Mouse (Mus musculus) embryonic facial prominence, embryonic 10.5 days (tissue): ENCODE data around the gene Syce1l. TPM values are rescaled to one million over a fixed set of nuclear protein-coding genes. Genes with fewer than 3 reads are reported as not detected.

Experiments used
- DNase-seq: peaks from one replicate; pipeline ENCODE4 v3.0.0-alpha.2; 2017; ENCODE audit warnings: low spot score
- H3K27ac ChIP-seq: fragments of 300-500 bp; sonication (generic); replicated peaks from 2 replicates; pipeline ENCODE4 v1.5.1; 2016; ENCODE audit warnings: mild to moderate bottlenecking
- H3K27me3 ChIP-seq: fragments of 300-500 bp; sonication (generic); replicated peaks from 2 replicates; pipeline ENCODE4 v1.6.1; 2016; ENCODE audit warnings: low read depth, mild to moderate bottlenecking; ENCODE audit not compliant: poor library complexity, severe bottlenecking
- H3K36me3 ChIP-seq: fragments of 300-500 bp; sonication (generic); replicated peaks from 2 replicates; pipeline ENCODE4 v1.6.1; 2016; ENCODE audit warnings: mild to moderate bottlenecking, moderate library complexity
- H3K4me1 ChIP-seq: fragments of 300-500 bp; sonication (generic); 2 replicates; pipeline ENCODE4 v1.6.1; 2016
- H3K4me3 ChIP-seq: fragments of 300-500 bp; sonication (generic); 2 replicates; pipeline ENCODE4 v1.5.1; 2016; ENCODE audit warnings: mild to moderate bottlenecking, moderate library complexity
- H3K9me3 ChIP-seq: fragments of 300-500 bp; sonication (generic); 2 replicates; pipeline ENCODE4 v1.6.1; 2016; ENCODE audit warnings: mild to moderate bottlenecking
- WGBS: fragments of 180-500 bp; shearing (Covaris S2); methylation state at CpG from one replicate; pipeline ENCODE4 v1.1.7; 2016; 5-methylcytosine and 5-hydroxymethylcytosine counted together
- polyA plus RNA-seq: library from polyadenylated mRNA; unstranded; fragments of >200 nt; fragmentation: Nextera tagmentation; extraction: Ambion mirVana; gene quantifications from 2 replicates; pipeline ENCODE4 v1.2.1, GENCODE M21; 2016

Syce1l gene
- polyA plus RNA-seq, 1 experiment from 2014 or later, result not detected

- Histone ChIP-seq H3K36me3 (no peaks in the 10 kb centered on the region), H3K27ac (no peak overlapping the region), H3K9me3 (no peaks in the 10 kb centered on the region), H3K4me1 (no peaks in the 10 kb centered on the region), H3K4me3 (no peak overlapping the region), H3K27me3 (no peaks in the 10 kb centered on the region)
- 75% methylated on average over 3 of the region's 3 CpGs for WGBS
- no peak for DNase-seq
Measured at GRCm38 (mm10) chr8:113679361-113679760, 36.3 kb downstream of the Syce1l start.

DNA sequence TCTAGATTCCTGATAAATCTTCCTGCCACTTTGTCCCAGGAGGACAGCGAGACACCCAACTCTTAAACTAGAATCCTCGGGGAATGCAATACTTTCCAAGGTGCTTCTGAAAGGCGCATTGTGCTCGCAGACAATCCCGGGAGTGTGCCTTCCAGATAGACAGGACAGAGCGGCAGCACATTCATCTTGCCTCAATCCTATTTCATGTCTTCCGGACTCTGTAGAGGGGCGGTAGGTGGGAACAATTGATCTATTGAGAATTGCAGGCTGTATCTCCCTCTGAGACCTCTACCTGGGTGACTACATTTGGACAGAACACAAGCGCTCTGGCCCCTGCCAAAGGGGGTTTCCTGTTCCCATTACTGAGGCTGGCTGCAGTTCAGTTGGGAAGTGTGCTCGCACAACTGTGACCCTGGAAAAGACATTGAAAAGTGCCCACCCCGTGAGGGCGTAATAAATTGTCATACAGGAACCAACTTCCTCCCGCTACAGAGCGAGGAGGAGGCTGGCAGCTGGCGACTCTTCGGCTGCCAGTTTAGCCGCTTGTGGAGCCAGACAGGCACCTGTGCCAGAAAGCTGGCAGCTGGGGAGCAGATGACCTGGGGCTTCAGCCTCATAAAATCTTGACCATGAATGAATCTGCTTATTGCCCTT lies 45.0 kb downstream of the Syce1l start:
- H3K36me3 ChIP-seq, result no peaks in the 10 kb centered on the region
- H3K9me3 ChIP-seq, result no peaks in the 10 kb centered on the region
- H3K27me3 ChIP-seq, result no peaks in the 10 kb centered on the region
- H3K4me3 ChIP-seq, result no peak overlapping the region
- H3K27ac ChIP-seq, result no peak overlapping the region
- no peak for DNase-seq
- WGBS, result 63% methylated on average over 17 of the region's 17 CpGs
- H3K4me1 ChIP-seq, result 0 out of 2 replicates have a peak, but pooled peaks cover 4% of the 10 kb centered on the region

GRCm38 (mm10) chr8:113688543-113688915 lies 45.5 kb downstream of the Syce1l start:
- Histone ChIP-seq H3K4me1 (0 out of 2 replicates have a peak, but pooled peaks cover 4% of the 10 kb centered on the region), H3K9me3 (no peaks in the 10 kb centered on the region), H3K27me3 (no peaks in the 10 kb centered on the region), H3K4me3 (no peak overlapping the region), H3K36me3 (no peaks in the 10 kb centered on the region), H3K27ac (no peak overlapping the region)
- WGBS, result 91% methylated on average over 8 of the region's 8 CpGs
- DNase-seq, result no peak

DNA sequence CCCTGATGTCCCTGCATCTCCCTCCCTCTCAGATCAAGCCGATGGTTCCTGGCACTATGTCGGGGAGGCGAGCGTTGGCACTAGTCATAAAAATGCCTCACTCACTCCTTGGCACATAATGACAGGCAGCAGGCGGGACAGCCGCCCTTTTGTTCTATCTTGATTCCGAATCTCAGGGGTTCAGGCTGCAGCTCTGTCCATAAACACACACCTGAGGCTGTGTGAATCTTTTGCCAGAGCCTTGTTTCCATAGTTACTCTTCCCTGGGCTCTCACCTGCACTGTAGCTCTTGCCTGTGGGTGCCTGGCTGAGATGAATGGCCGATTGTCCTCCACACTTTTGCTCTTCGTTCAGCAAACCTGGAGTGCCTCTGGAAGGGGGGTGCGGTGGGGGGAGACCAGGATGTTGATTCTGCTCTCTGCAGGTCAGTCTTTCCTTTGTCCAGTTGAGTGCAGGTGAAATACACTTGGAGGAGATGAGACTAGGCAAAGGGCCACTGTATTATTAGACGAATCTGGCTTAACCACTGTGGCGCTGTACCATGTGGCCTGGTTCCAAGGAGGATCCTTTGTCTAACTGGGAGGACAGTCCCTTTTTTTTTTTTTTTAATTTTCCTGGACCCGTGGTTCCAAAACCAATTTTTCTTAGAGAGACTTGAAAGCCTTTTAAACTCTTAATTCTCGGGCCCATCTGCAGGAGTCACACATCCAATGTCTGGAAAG lies 48.8 kb downstream of the Syce1l start:
- DNase-seq, result no peak
- Histone ChIP-seq H3K27me3 (no peaks in the 10 kb centered on the region), H3K36me3 (no peaks in the 10 kb centered on the region), H3K27ac (no peak overlapping the region), H3K4me3 (no peak overlapping the region), H3K4me1 (0 out of 2 replicates have a peak, but pooled peaks cover 4% of the 10 kb centered on the region), H3K9me3 (no peaks in the 10 kb centered on the region)
- 77% methylated on average over 14 of the region's 14 CpGs for WGBS

- Histone ChIP-seq H3K36me3 (no peaks in the 10 kb centered on the region), H3K9me3 (no peaks in the 10 kb centered on the region), H3K4me3 (no peak overlapping the region), H3K4me1 (peaks cover 6% of the 10 kb centered on the region; the same call in 1 of the 2 replicates), H3K27ac (no peak overlapping the region), H3K27me3 (no peaks in the 10 kb centered on the region)
- WGBS, result 77% methylated on average over 7 of the region's 7 CpGs
- DNase-seq, result no peak
Measured at GRCm38 (mm10) chr8:113704968-113705367, 62.0 kb downstream of the Syce1l start.

Other genes with a start within 250 kb of the Syce1l start
- 7.7 and 9.4 TPM in 2 replicates for gene Mon1b, start 7.6 kb upstream of the Syce1l start, polyA plus RNA-seq
- gene Adamts18, start 205.5 kb downstream of the Syce1l start, polyA plus RNA-seq, result 3.7 and 4.6 TPM in 2 replicates